Mouse (Mus musculus) embryonic facial prominence, embryonic 10.5 days (tissue): ENCODE data around the gene Lck. TPM values are rescaled to one million over a fixed set of nuclear protein-coding genes. Genes with fewer than 3 reads are reported as not detected.

Source experiments
- DNase-seq: peaks from one replicate; pipeline ENCODE4 v3.0.0-alpha.2; 2017; ENCODE audit warnings: low spot score
- H3K27ac ChIP-seq: fragments of 300-500 bp; sonication (generic); replicated peaks from 2 replicates; pipeline ENCODE4 v1.5.1; 2016; ENCODE audit warnings: mild to moderate bottlenecking
- H3K27me3 ChIP-seq: fragments of 300-500 bp; sonication (generic); replicated peaks from 2 replicates; pipeline ENCODE4 v1.6.1; 2016; ENCODE audit warnings: low read depth, mild to moderate bottlenecking; ENCODE audit not compliant: poor library complexity, severe bottlenecking
- H3K36me3 ChIP-seq: fragments of 300-500 bp; sonication (generic); replicated peaks from 2 replicates; pipeline ENCODE4 v1.6.1; 2016; ENCODE audit warnings: mild to moderate bottlenecking, moderate library complexity
- H3K4me1 ChIP-seq: fragments of 300-500 bp; sonication (generic); 2 replicates; pipeline ENCODE4 v1.6.1; 2016
- H3K4me3 ChIP-seq: fragments of 300-500 bp; sonication (generic); 2 replicates; pipeline ENCODE4 v1.5.1; 2016; ENCODE audit warnings: mild to moderate bottlenecking, moderate library complexity
- H3K9me3 ChIP-seq: fragments of 300-500 bp; sonication (generic); 2 replicates; pipeline ENCODE4 v1.6.1; 2016; ENCODE audit warnings: mild to moderate bottlenecking
- WGBS: fragments of 180-500 bp; shearing (Covaris S2); methylation state at CpG from one replicate; pipeline ENCODE4 v1.1.7; 2016; 5-methylcytosine and 5-hydroxymethylcytosine counted together
- polyA plus RNA-seq: library from polyadenylated mRNA; unstranded; fragments of >200 nt; fragmentation: Nextera tagmentation; extraction: Ambion mirVana; gene quantifications from 2 replicates; pipeline ENCODE4 v1.2.1, GENCODE M21; 2016

The Lck gene
- polyA plus RNA-seq, 1 experiment from 2014 or later = 12.6 TPM

DNA sequence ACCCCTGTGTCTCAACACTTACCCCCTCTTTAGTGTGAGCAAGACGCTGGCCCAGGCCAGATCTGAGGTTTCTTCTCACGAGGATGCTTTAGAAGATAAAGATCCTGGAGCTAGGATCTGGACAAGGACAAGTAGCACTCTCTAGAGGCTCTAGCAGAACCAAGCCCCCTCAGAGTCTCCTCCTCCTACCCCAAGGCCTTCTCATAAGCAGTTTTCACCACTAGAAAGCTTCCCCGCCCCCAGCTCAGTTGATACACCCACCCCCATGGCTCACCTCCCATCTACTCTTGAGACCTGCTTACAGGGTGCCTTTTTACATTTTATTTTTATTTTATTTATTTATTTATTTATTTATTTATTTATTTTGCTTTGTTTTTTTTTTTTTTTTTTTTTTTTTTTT lies 63.8 kb downstream of the Lck start:
- WGBS = 63% methylated on average over 3 of the region's 3 CpGs
- Histone ChIP-seq H3K27me3 (no peaks in the 10 kb centered on the region), H3K9me3 (no peaks in the 10 kb centered on the region), H3K36me3 (peaks cover 5% of the 10 kb centered on the region), H3K27ac (no peak overlapping the region), H3K4me1 (peaks cover 55% of the 10 kb centered on the region), H3K4me3 (no peak overlapping the region)
- DNase-seq = no peak

DNA sequence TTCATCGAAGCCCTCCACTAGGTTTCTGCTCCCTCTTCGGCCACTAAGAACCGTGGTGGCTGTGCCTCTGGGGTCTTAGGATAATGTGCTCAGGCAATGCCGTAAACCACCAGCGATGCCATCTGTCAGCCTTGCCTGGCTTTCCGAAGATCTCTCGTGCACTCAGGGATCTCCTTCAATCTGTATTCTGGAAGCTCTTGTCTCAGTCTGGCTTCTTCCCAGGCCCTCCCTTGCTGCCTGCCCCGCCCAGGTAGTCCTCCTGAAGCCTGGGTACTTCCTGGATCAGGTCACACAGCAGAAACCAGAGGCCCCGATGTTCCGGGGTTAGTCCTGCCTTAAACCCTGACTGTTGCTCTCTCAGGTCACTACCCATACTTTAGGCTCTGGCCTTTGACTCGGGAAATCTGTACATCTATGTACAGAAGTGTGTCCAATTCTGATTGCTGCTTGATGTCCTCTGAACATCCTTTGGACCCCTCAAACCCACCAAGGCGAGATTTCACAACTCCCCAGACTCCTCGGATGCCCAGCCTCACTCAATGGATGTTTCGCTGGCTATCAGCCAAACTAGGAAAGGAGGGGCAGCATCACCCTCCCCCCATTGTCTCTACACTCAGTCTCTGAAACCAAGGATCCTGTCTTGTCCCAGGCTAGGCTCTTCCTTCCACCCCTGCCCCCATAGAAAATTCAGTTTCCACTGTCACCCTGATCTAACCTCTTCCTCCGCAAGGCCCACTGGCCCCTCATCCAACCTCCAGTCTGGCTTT lies 64.4 kb downstream of the Lck start:
- H3K27ac ChIP-seq = no peak overlapping the region
- H3K4me3 ChIP-seq = no peak overlapping the region
- peaks cover 57% of the 10 kb centered on the region for H3K4me1 ChIP-seq
- H3K36me3 ChIP-seq = no peaks in the 10 kb centered on the region
- 71% methylated on average over 15 of the region's 15 CpGs for WGBS
- DNase-seq = no peak
- H3K9me3 ChIP-seq = no peaks in the 10 kb centered on the region
- no peaks in the 10 kb centered on the region for H3K27me3 ChIP-seq

- WGBS = 76% methylated on average over 3 of the region's 3 CpGs
- Histone ChIP-seq H3K9me3 (no peaks in the 10 kb centered on the region), H3K36me3 (no peaks in the 10 kb centered on the region), H3K4me1 (peaks cover 63% of the 10 kb centered on the region), H3K4me3 (no peak overlapping the region), H3K27me3 (no peaks in the 10 kb centered on the region), H3K27ac (no peak overlapping the region)
- DNase-seq = no peak
Measured at GRCm38 (mm10) chr4:129508237-129508515, 65.3 kb downstream of the Lck start.

DNA sequence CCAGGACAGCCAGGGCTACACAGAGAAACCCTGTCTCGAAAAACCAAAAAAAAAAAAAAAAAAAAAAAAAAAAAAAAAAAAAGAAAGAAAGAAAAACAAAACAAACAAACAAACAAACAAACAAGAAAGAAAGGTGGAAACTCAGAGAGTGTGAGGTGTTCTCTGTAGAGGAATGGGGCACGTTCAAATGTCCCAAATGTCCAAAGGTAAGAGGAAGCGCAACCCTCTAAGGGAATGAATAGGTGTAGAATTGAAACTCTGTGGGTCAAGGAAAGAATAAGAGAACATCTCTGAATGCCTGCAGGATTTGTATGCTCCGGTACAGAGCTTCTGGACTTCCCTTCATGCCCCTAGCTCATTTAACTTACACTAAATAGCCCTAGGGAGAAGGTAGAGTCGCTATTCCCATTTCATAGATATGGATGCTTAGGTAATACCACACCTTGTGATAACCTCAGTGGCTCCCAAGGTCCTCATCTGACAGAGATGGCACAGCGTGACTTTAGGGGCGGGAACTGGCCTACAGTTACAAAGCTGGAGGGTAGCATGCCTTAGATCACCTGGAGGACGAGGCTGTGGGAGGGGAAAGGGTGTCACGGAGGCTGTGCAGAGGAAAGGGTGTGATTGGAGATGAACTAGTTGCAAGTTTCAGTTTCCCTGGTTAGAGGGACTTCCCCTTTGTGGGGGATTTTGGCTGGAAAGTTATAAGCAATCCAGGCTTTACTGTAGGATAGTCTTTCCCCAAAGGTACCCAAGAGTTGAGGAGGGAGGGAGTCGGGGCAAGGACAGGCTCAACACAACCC lies 65.8 kb downstream of the Lck start:
- 66% methylated on average over 9 of the region's 10 CpGs for WGBS
- no peaks in the 10 kb centered on the region for H3K36me3 ChIP-seq
- no peak for DNase-seq
- H3K9me3 ChIP-seq = no peaks in the 10 kb centered on the region
- no peak overlapping the region for H3K4me3 ChIP-seq
- no peaks in the 10 kb centered on the region for H3K27me3 ChIP-seq
- no peak overlapping the region for H3K27ac ChIP-seq
- H3K4me1 ChIP-seq = peaks cover 62% of the 10 kb centered on the region

- 79% methylated on average over 3 of the region's 3 CpGs for WGBS
- DNase-seq = no peak
- Histone ChIP-seq H3K36me3 (no peaks in the 10 kb centered on the region), H3K4me1 (peaks cover 50% of the 10 kb centered on the region), H3K27ac (no peak overlapping the region), H3K9me3 (no peaks in the 10 kb centered on the region), H3K27me3 (no peaks in the 10 kb centered on the region), H3K4me3 (no peak overlapping the region)
Measured at GRCm38 (mm10) chr4:129505511-129505910, 67.9 kb downstream of the Lck start.

DNA sequence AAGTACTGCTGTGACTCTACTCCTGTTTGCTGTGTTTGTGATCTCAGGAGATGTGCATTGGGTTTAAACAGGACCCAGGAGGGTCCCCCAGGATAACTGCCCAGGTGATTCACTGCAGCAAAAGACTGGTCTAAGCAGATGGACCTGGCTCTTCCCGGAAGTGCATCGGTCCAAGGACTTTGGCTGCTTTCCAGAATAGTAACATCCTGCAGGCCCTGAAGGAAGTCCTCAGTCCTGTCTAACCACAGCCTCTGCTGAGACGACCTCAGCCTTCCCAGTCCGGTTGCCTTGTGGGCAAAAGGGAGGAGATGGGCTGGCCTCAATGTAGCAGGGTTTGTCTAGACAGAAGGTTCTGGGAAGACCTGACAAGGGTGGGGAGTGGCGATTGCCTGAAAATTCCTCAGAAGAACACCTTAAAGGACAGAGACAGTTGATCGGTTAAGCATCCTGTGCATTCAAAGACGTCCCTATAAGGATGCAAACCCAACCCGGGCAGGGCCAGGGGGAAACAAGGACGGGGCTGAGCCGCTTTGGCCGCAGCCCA lies 70.5 kb downstream of the Lck start:
- WGBS = 76% methylated on average over 11 of the region's 11 CpGs
- no peaks in the 10 kb centered on the region for H3K9me3 ChIP-seq
- DNase-seq = no peak
- peaks cover 50% of the 10 kb centered on the region for H3K4me1 ChIP-seq
- no peak overlapping the region for H3K27ac ChIP-seq
- H3K4me3 ChIP-seq = no peak overlapping the region
- H3K27me3 ChIP-seq = 0 out of 2 replicates have a peak, but pooled peaks cover 3% of the 10 kb centered on the region
- no peaks in the 10 kb centered on the region for H3K36me3 ChIP-seq

- no peak overlapping the region for H3K27ac ChIP-seq
- 0 out of 2 replicates have a peak, but pooled peaks cover 3% of the 10 kb centered on the region for H3K27me3 ChIP-seq
- DNase-seq = no peak
- no peaks in the 10 kb centered on the region for H3K9me3 ChIP-seq
- H3K4me3 ChIP-seq = no peak overlapping the region
- H3K4me1 ChIP-seq = peaks cover 46% of the 10 kb centered on the region
- H3K36me3 ChIP-seq = no peaks in the 10 kb centered on the region
- WGBS = 73% methylated on average over 9 of the region's 9 CpGs
Measured at GRCm38 (mm10) chr4:129502327-129502888, 71.0 kb downstream of the Lck start.

GRCm38 (mm10) chr4:129500607-129501566 lies 72.6 kb downstream of the Lck start:
- H3K4me3 ChIP-seq = peak overlapping the region; percentile 65
- H3K27ac ChIP-seq = peak overlapping the region; percentile 89
- H3K4me1 ChIP-seq = peaks cover 59% of the 10 kb centered on the region
- 2% methylated on average over 49 of the region's 49 CpGs for WGBS
- H3K9me3 ChIP-seq = no peaks in the 10 kb centered on the region
- DNase-seq = peak; percentile 98
- 0 out of 2 replicates have a peak, but pooled peaks cover 3% of the 10 kb centered on the region for H3K27me3 ChIP-seq
- H3K36me3 ChIP-seq = no peaks in the 10 kb centered on the region

DNA sequence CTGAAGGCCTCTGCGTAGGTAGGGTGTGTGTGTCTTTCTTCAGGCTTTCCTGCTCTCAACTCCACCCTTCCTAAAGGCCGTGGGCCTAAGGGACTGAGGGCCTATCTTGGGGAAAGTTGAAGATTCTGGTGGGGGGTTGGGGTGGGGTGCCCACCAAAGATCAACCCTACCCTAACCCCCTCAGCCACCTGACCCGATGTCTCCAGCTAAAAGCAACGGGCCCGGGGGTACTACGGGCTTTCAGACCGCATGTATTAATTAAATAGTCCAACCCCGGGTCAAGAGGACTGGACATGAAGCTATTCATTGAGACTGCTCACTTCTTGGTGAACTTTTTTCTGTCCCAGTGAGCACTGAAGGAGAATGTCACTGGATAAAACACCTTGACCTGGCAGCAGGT lies 73.4 kb downstream of the Lck start:
- WGBS = 72% methylated on average over 8 of the region's 8 CpGs
- H3K4me3 ChIP-seq = peak overlapping the region; percentile 65

DNA sequence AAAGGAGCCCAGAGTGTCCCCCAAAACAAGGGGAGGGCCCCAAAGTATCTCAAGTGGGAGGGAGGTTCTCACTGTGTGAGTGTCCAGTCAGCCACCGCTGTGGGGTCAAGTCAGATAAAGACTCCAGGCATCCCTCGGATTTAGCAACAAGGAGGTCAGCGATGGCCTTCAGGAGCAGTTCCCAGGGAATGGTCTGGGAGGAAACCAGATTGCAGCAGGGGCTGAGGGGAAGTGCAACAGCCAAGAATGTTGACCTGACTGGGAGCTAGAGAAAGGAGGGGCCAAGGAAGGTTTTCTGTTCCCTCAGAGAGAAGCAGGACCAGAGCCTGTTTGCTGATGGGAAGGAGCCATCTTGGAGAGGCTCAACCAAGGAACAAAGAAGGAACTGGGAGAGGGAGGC lies 74.5 kb downstream of the Lck start:
- Histone ChIP-seq H3K9me3 (no peaks in the 10 kb centered on the region), H3K36me3 (no peaks in the 10 kb centered on the region), H3K4me3 (no peak overlapping the region), H3K27ac (peak overlapping the region; percentile 69), H3K27me3 (0 out of 2 replicates have a peak, but pooled peaks cover 3% of the 10 kb centered on the region), H3K4me1 (peaks cover 61% of the 10 kb centered on the region)
- DNase-seq = no peak
- 74% methylated on average over 3 of the region's 3 CpGs for whole genome bisulfite sequencing

More for the DNA sequence above, 73.4 kb downstream of the Lck start:
- Histone ChIP-seq H3K27me3 (0 out of 2 replicates have a peak, but pooled peaks cover 3% of the 10 kb centered on the region), H3K9me3 (no peaks in the 10 kb centered on the region), H3K36me3 (no peaks in the 10 kb centered on the region), H3K4me1 (peaks cover 67% of the 10 kb centered on the region), H3K27ac (peak overlapping the region; percentile 89)
- DNase-seq = no peak
